Mouse (Mus musculus) ovary, adult 18-20 months (tissue): ENCODE measurements at regions not wholly inside any gene's neighbourhood (a gene's known extent, or its start where the extent isn't known, plus 50 kb on each side); places are given as distances from the start of the nearest gene placed in this dataset.
A peak's percentile ranks its signal among the peaks of the same experiment; 100 is the strongest.

Experiments
- DNase-seq: peaks from one replicate; pipeline ENCODE4 v3.0.0; 2022; ENCODE audit warnings: low spot score, mixed read lengths

GRCm38 (mm10) chr12:109952933-109953332 is 325.9 kb upstream of the Dio3 start:
- DNase-seq, result no peak

- no peak for DNase-seq
Observed at GRCm38 (mm10) chr12:109957305-109957704, 321.6 kb upstream of the Dio3 start.

- peak; percentile 50 for DNase-seq
Observed at GRCm38 (mm10) chr12:109958357-109959085, 320.3 kb upstream of the Dio3 start.

- no peak for DNase-seq
Observed at GRCm38 (mm10) chr12:109966776-109967175, 312.1 kb upstream of the Dio3 start.

- DNase-seq, result no peak
Observed at GRCm38 (mm10) chr12:109968303-109968702, 310.6 kb upstream of the Dio3 start.

GRCm38 (mm10) chr12:109971508-109971907 is 307.4 kb upstream of the Dio3 start:
- DNase-seq, result no peak

- no peak for DNase-seq
Observed at GRCm38 (mm10) chr12:109972366-109973015, 306.4 kb upstream of the Dio3 start.

- DNase-seq, result no peak
Observed at GRCm38 (mm10) chr12:109973598-109973997, 305.3 kb upstream of the Dio3 start.

GRCm38 (mm10) chr12:109975176-109975972 is 303.5 kb upstream of the Dio3 start:
- no peak for DNase-seq

- DNase-seq, result no peak
Observed at GRCm38 (mm10) chr12:109984651-109985050, 294.2 kb upstream of the Dio3 start.

- DNase-seq, result no peak
Observed at GRCm38 (mm10) chr12:109993410-109993809, 285.5 kb upstream of the Dio3 start.

- DNase-seq, result no peak
Observed at GRCm38 (mm10) chr12:110002717-110003116, 276.2 kb upstream of the Dio3 start.

GRCm38 (mm10) chr12:110009136-110009535 is 269.7 kb upstream of the Dio3 start:
- no peak for DNase-seq

GRCm38 (mm10) chr12:110020541-110021470 is 258.1 kb upstream of the Dio3 start:
- peak; percentile 46 for DNase-seq

- no peak for DNase-seq
Observed at GRCm38 (mm10) chr12:110021690-110022089, 257.2 kb upstream of the Dio3 start.

GRCm38 (mm10) chr12:110022631-110023030 is 256.2 kb upstream of the Dio3 start:
- no peak for DNase-seq

- no peak for DNase-seq
Observed at GRCm38 (mm10) chr12:110023192-110024101, 255.4 kb upstream of the Dio3 start.

- DNase-seq, result no peak
Observed at GRCm38 (mm10) chr12:110024295-110024694, 254.6 kb upstream of the Dio3 start.

GRCm38 (mm10) chr12:110025171-110025570 is 253.7 kb upstream of the Dio3 start:
- no peak for DNase-seq

- no peak for DNase-seq
Observed at GRCm38 (mm10) chr12:110026033-110026750, 252.7 kb upstream of the Dio3 start.
